Mouse (Mus musculus): ENCODE measurements around the gene Gm867.

The Gm867 gene

GRCm38 (mm10) chr10:75940520-75940919 lies at the start of gene Gm867:
Gm867 (minus strand) TSS chr10:75940672.
- DNase-seq (ENCODE audit: low read depth, low spot score): no peak

GRCm38 (mm10) chr10:75979432-75979831 lies 39.0 kb upstream of the Gm867 start:
- no peak for DNase-seq (ENCODE audit: low read depth, low spot score)

- DNase-seq (ENCODE audit: low read depth, low spot score): no peak
These were observed 38.3 kb upstream of the Gm867 start for GRCm38 (mm10) chr10:75978835-75979157.

GRCm38 (mm10) chr10:75978119-75978834 lies 37.8 kb upstream of the Gm867 start:
- no peak for DNase-seq (ENCODE audit: low read depth, low spot score)

- DNase-seq (ENCODE audit: low read depth, low spot score): peak; percentile 88
These were observed 34.7 kb upstream of the Gm867 start for GRCm38 (mm10) chr10:75975216-75975615.

DNA sequence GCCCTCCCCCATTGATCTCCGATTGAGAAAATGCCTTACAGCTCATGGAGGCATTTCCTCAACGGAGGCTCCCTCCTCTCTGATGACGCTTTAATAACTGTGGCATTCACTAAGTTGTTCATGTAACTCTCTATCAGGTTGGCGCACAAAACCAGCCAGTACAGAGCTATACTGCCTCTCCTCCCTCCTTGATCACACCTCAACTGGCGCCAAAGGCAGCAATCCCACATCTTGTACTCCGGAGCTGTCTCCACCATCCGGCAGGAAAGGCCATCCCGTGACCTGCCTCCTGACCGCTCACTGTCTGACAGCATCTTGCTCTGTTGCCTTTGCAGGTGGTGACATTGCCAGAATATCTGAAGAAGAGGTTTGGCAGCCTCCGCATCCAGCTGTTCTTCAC lies 33.4 kb upstream of the Gm867 start:
- no peak for DNase-seq (ENCODE audit: low read depth, low spot score)

GRCm38 (mm10) chr10:75954381-75954811 lies 13.9 kb upstream of the Gm867 start, which contains the start of gene Gm5134:
Gm5134 (plus strand) TSS chr10:75954514.
- peak; percentile 73 for DNase-seq (ENCODE audit: low read depth, low spot score)

- DNase-seq (ENCODE audit: low read depth, low spot score): peak; percentile 71
These were observed 11.1 kb upstream of the Gm867 start for GRCm38 (mm10) chr10:75951424-75952050.

- DNase-seq (ENCODE audit: low read depth, low spot score): peak; percentile 60
These were observed 10.3 kb upstream of the Gm867 start for GRCm38 (mm10) chr10:75950791-75951210.

DNA sequence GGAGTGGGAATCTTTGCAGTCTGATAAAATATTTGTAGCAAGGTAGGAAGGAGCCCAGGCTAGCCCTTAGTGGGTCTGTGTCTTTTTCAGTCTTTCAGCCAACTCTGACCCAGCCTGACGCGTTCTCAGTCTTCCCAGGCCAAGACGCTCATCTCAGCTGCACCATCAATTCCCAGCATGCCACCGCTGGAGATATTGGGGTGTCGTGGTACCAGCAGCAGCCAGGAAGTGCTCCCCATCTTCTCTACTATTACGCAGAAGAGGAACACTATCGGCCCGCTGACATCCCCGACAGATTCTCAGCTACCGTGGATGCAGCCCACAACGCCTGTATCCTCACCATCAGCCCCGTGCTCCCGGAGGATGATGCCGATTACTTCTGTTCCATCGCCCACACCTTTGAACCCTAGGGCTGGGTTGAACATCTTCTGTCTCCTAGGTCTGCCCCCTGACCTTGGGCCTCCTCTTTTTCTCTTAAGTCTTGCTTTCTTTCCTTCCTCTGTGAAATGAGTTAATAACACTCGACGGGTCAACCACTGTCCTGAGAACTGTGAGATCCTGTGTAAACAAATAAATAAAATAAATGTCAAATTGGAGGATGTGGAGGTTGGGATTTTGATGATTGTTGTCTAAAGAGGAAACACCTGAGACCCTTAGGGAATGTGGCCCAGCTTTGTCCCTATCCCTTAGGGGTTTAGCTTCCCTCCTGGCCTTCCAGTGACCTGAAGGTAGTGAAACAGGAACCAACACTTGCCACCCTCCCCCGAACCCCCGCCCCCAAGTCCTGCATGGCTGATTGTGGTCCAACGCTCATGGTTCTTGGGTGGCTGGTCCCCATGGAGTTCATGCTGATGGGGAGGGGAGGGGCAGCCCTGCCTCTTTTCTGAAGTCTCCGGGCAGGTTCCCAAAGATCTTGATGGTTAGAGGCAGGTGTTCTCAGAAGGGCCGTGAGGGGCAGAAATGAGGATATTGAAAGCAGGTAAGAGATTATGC lies 8.9 kb upstream of the Gm867 start:
- DNase-seq (ENCODE audit: low read depth, low spot score): no peak

DNA sequence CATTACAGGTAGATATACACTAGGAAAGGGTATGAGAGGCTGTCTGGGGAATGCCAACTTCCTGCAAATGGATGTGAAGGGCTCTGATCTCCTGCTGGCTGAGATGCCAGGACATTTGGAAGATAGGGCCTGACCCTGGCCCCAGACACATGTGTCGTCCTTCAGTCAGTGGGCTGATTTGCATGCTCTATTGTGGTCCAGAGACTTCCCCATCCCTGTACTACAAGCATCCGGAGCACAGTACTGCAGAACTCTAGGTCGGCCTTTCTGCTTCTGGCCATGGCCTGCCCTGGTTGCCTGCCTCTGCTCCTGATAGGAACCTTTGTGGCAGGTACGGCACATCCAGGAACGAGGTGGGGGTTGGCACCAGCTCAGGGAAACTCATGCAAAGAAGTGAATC lies 7.6 kb upstream of the Gm867 start:
- no peak for DNase-seq (ENCODE audit: low read depth, low spot score)

DNA sequence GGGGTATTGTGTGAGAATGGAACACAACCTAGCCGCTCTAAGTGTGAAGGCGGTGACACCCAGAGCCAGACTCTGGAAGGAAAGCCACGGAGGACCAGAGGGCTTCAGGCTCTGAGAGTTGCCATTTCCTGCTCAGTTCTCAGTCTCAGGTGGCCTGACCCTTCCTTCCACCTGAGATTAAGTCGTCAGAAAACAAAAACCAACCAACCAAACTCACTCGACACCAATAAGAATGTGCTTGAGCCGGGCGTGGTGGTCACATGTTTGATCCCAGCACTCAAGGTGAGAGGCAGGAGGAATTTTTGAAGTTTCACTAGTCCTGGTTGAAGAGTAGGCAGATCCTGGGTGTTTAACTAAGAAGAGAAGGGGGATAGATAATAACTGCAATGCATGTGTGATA lies 5.4 kb upstream of the Gm867 start:
- peak; percentile 39 for DNase-seq (ENCODE audit: low read depth, low spot score)

DNA sequence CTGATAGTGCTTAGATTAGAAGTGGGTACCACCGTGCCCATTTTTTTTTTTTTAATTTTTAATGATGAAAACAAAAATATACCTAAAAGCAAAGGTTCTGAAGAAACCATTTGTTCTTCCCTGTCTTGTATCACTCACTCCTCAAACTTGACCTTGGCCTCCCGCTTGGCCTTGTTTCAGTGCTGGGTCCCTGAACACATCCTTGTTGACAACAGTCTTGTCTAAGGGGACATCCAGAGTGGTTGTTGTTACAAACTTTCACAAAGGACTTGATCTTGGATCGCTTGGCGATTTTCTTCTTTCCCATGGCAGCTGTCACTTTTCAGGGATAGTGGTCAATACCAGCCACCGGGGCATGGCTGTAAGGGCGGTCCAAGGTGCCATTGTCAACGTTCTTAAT lies 4.7 kb upstream of the Gm867 start:
- DNase-seq (ENCODE audit: low read depth, low spot score): no peak

DNA sequence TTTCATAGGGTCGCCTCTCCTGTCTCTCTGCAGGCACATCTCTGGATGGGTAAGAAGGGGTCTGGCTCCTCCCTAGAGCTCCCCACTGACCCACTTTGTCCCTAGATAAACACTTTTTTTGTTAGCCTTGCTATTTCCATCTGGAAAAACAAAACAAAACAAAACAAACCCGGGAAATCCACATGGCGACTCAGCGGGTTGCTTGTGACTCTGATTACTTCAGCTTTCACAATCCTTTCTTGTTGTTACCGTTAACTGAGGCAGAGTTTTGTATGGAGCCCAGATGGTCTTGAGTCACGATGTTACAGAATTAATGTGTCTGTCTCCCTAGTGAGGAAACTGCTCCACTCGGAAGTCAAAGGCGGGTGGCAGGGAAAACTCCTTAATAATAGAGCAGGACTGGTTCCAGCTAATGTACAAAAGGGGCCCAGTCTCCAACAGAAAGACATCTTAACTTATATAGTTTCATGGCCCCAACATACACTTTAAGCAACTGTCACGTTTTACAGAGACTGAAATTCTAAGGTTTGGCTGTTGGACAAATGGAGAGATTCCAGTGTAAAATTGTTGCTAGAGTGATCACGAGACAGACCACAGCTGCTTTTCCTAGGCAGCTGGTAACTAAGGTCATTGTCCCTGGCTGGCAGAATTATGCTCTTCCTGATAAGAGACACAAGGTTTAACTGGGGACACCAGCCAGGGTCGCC lies 3.7 kb upstream of the Gm867 start:
- no peak for DNase-seq (ENCODE audit: low read depth, low spot score)

- no peak for DNase-seq (ENCODE audit: low read depth, low spot score)
These were observed 2.4 kb upstream of the Gm867 start, which contains the start of gene Vpreb3 for GRCm38 (mm10) chr10:75942736-75943477. Vpreb3 (plus strand) TSS chr10:75943057.

GRCm38 (mm10) chr10:75941042-75941824 lies 761 bp upstream of the Gm867 start:
- DNase-seq (ENCODE audit: low read depth, low spot score): peak; percentile 59

DNA sequence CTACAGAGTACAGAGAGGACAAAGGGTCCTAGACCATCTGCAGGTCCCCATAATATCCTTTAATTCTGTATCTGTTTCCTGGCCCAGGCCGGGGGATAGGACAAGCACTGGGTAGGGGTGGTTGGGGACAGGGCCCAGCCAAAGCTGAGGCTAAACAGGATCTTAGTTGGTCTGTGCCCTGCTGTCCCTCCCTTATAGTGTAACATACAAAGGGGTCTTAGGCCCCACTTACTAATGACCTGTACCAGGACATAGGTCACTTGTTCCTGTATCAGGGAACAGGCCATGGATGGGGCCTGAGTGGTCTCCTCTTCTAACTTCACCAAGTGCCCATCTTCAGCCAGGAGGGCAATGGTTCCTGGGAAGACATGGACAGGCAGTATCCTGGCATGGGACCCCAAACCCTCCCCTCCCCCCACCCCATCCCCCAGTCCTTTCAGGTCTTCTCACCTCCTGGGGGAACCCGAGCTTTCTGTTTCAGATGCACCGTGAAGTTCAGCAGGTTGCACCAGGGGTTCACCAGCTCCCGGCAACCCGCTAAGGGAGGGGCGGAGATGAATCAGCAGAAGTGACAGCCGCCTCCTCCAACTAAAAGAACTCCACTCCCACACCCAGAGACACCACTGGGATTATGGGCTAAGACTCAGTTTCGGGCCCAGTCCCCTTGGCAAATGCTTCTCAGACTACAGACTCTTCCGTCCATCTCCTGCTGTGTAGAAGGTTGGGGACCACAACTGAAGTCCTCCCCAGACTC lies 814 bp downstream of the Gm867 start:
- DNase-seq (ENCODE audit: low read depth, low spot score): peak; percentile 41

DNA sequence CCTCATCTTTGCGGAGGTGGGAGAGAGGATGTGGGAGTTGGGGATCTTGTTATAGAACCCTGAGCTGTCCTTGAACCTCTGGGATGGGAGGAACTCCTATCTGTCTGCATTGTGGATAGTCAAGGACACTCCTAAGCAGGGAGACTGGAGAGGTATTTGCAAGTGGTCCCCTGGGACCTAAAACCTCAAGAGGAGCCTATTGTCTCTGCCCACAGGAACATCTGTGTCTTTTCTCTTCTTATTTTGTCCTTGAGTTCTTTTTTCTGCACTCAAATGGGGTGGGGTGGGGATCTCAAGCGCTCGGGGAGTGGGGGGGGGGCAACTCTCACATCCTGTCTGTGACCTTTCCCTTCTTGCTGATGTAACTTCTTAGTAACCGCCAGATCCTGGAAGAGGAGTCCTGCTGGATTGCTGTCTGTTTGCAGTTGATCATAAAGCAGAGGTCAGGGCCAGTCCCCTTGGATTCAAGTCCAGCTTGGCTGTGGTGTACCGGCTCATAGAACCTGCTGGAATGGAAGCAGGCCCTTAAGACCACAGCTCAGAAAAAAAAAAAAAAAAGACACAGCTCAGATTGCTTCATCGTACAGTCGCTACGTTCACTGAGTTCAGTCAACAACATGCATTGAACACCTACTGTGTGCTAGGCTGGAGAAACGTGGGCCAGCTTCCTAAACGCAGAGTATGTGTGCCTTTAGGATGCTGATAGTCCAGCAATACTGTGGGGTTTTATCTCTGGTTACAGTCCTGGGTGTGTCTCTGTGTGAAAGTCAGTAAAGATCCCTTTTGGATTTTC lies 2.4 kb downstream of the Gm867 start:
- peak; percentile 89 for DNase-seq (ENCODE audit: low read depth, low spot score)
